Mouse (Mus musculus): ENCODE data around the gene Rgs7. TPM values are rescaled to one million over a fixed set of nuclear protein-coding genes. Genes with fewer than 3 reads are reported as not detected.

The Rgs7 gene
- polyA plus RNA-seq, 1 experiment from 2014 or later: 0.65 TPM

DNA sequence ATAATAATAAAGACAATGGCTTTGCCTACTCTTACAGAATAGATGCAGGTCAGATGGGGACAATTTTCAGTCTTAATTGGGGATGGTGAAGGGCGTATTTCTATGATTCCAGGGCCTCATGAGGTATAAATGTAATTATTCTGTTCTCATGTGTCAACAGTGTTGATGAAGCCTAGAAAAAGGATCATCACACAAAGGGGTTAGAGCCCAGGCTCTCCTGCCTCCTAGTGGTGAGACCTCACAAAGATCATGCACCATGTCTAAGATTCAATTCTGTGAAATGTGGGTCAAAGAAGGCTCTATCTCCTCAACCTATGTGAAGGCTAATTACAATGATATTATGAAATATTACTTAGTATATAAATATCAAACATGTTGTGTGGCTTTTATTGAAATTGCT, 146.1 kb downstream of the Rgs7 start:
- H3K27ac ChIP-seq: no peak overlapping the region
- no peaks in the 10 kb centered on the region for H3K9me3 ChIP-seq
- WGBS: 84% methylated on average over 1 of the region's 1 CpGs
- ATAC-seq (ENCODE audit: insufficient number of reproducible peaks, low FRiP score, low TSS enrichment, low read depth): no peak
- H3K27me3 ChIP-seq: no peaks in the 10 kb centered on the region
- H3K9ac ChIP-seq: no peak overlapping the region
- H3K4me3 ChIP-seq: no peak overlapping the region
- no peak overlapping the region for H3K4me2 ChIP-seq
- no peaks in the 10 kb centered on the region for H3K36me3 ChIP-seq
- H3K4me1 ChIP-seq: no peaks in the 10 kb centered on the region

- no peak for ATAC-seq (ENCODE audit: insufficient number of reproducible peaks, low FRiP score, low TSS enrichment, low read depth)
- no peak overlapping the region for H3K4me2 ChIP-seq
- no peaks in the 10 kb centered on the region for H3K9me3 ChIP-seq
- H3K27ac ChIP-seq: no peak overlapping the region
- H3K27me3 ChIP-seq: no peaks in the 10 kb centered on the region
- H3K36me3 ChIP-seq: no peaks in the 10 kb centered on the region
- no peak overlapping the region for H3K9ac ChIP-seq
- H3K4me3 ChIP-seq: no peak overlapping the region
- H3K4me1 ChIP-seq: no peaks in the 10 kb centered on the region
- WGBS: 61% methylated on average over 4 of the region's 4 CpGs
Observed at GRCm38 (mm10) chr1:175336191-175336590, 156.1 kb downstream of the Rgs7 start.

- H3K9ac ChIP-seq: no peak overlapping the region
- no peaks in the 10 kb centered on the region for H3K4me1 ChIP-seq
- no peak overlapping the region for H3K4me3 ChIP-seq
- H3K27ac ChIP-seq: no peak overlapping the region
- H3K9me3 ChIP-seq: no peaks in the 10 kb centered on the region
- 74% methylated on average over 9 of the region's 9 CpGs for WGBS
- H3K36me3 ChIP-seq: no peaks in the 10 kb centered on the region
- ATAC-seq (ENCODE audit: insufficient number of reproducible peaks, low FRiP score, low TSS enrichment, low read depth): no peak
- H3K27me3 ChIP-seq: no peaks in the 10 kb centered on the region
- no peak overlapping the region for H3K4me2 ChIP-seq
Observed at GRCm38 (mm10) chr1:175333041-175333854, 159.1 kb downstream of the Rgs7 start.

DNA sequence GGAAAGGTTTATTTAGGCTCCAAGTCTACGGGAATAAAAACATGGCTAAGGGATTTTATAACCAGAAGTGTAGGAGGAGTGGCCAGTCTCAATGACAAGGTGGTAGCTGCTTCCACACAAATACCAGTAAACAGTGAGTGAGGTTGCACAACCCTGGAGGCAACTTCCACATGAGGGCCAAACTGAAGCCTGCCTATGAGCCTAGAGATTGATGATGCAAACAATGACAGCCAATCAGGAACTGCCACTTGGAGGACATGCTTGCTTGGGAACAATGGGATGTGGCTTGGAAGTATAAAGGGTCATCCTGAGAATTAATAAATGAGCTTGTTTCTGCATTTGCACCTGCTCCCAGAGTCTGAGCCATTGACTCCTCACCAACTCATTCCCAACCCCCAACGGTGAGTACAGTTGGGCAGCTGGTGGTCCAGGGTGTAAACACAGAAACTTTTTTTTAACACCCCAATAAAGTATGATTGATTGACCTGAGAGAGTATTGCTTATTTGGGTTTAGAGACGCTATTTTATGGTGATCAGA, 162.3 kb downstream of the Rgs7 start:
- Histone ChIP-seq H3K27ac (no peak overlapping the region), H3K4me1 (no peaks in the 10 kb centered on the region), H3K4me2 (no peak overlapping the region), H3K9ac (no peak overlapping the region), H3K4me3 (no peak overlapping the region), H3K27me3 (no peaks in the 10 kb centered on the region), H3K9me3 (no peaks in the 10 kb centered on the region), H3K36me3 (no peaks in the 10 kb centered on the region)
- WGBS: 79% methylated on average over 3 of the region's 3 CpGs
- ATAC-seq (ENCODE audit: insufficient number of reproducible peaks, low FRiP score, low TSS enrichment, low read depth): no peak

GRCm38 (mm10) chr1:175322781-175323180, 169.5 kb downstream of the Rgs7 start:
- Histone ChIP-seq H3K4me2 (no peak overlapping the region), H3K27ac (no peak overlapping the region), H3K9me3 (no peaks in the 10 kb centered on the region), H3K4me1 (no peaks in the 10 kb centered on the region), H3K27me3 (no peaks in the 10 kb centered on the region), H3K36me3 (no peaks in the 10 kb centered on the region), H3K9ac (no peak overlapping the region), H3K4me3 (no peak overlapping the region)
- no peak for ATAC-seq (ENCODE audit: insufficient number of reproducible peaks, low FRiP score, low TSS enrichment, low read depth)

DNA sequence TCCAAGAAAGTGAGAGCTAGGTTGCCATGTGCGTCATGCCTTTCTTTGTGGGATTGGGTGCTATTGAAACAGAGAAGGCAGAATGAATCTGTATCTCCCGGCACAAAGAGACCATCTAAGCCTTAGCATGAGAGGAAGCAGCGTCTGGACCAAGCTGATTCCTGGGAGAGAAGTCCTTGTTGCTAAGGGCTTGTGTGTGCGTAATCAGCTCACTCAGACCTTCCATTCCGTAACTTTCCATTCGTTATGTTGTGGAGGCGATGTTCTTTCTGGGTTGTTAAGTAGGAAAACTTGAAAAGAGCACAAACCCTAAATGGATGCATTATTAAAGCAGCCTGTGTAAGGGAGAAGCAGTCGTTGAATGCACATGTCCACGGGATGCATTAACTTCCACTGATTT, 173.1 kb downstream of the Rgs7 start:
- no peaks in the 10 kb centered on the region for H3K36me3 ChIP-seq
- H3K4me1 ChIP-seq: no peaks in the 10 kb centered on the region
- H3K9ac ChIP-seq: no peak overlapping the region
- H3K27me3 ChIP-seq: no peaks in the 10 kb centered on the region
- no peak overlapping the region for H3K4me2 ChIP-seq
- 70% methylated on average over 9 of the region's 9 CpGs for WGBS
- ATAC-seq (ENCODE audit: insufficient number of reproducible peaks, low FRiP score, low TSS enrichment, low read depth): no peak
- H3K4me3 ChIP-seq: no peak overlapping the region
- no peak overlapping the region for H3K27ac ChIP-seq
- H3K9me3 ChIP-seq: no peaks in the 10 kb centered on the region

DNA sequence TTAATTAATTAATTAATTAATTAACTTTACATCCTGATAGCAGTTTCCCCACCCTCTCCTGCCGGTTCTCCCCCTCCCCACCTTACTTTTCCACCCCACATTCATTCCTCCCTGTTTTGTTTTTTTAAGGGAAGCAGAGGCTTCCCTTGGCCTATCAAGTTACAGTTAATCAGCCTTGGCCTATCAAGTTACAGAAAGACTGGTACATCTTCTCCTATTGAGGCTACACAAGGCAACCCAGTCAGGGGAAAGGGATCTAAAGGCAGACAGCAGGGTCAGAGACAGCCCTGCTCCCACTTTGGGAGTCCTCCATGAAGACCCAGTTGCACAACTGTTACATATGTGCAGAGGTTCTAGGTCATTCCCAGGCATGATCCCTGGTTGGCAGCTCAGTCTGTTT, 175.0 kb downstream of the Rgs7 start:
- no peaks in the 10 kb centered on the region for H3K36me3 ChIP-seq
- H3K4me1 ChIP-seq: no peaks in the 10 kb centered on the region
- 5% methylated on average over 1 of the region's 1 CpGs for WGBS
- no peak overlapping the region for H3K9ac ChIP-seq
- H3K27me3 ChIP-seq: no peaks in the 10 kb centered on the region
- H3K27ac ChIP-seq: no peak overlapping the region
- no peak overlapping the region for H3K4me2 ChIP-seq
- ATAC-seq (ENCODE audit: insufficient number of reproducible peaks, low FRiP score, low TSS enrichment, low read depth): no peak
- H3K4me3 ChIP-seq: no peak overlapping the region
- H3K9me3 ChIP-seq: no peaks in the 10 kb centered on the region

DNA sequence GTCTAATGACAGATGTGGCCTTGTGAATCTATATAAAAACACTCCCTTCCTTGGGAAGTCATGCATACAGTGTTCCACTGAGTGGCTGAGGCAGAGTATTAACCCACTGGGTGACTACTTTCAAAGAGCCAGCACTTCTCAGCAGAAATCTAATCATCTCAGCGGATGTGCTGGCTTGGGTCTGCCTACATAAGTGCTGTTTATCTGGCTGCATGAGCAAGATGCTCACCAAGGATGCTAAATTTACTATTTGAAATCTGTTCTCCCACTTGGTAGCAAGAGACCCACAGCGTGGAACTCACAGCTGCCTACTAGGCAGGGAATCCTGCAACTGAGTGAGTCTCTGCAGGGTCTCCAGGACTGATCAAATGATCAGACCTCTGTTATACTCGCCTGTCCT, 184.7 kb downstream of the Rgs7 start:
- ATAC-seq (ENCODE audit: insufficient number of reproducible peaks, low FRiP score, low TSS enrichment, low read depth): no peak
- no peak overlapping the region for H3K9ac ChIP-seq
- WGBS: 68% methylated on average over 3 of the region's 3 CpGs
- no peaks in the 10 kb centered on the region for H3K9me3 ChIP-seq
- no peaks in the 10 kb centered on the region for H3K4me1 ChIP-seq
- no peak overlapping the region for H3K4me2 ChIP-seq
- no peak overlapping the region for H3K4me3 ChIP-seq
- no peaks in the 10 kb centered on the region for H3K27me3 ChIP-seq
- no peak overlapping the region for H3K27ac ChIP-seq
- no peaks in the 10 kb centered on the region for H3K36me3 ChIP-seq

- H3K9ac ChIP-seq: no peak overlapping the region
- H3K27me3 ChIP-seq: no peaks in the 10 kb centered on the region
- H3K4me3 ChIP-seq: no peak overlapping the region
- WGBS: 64% methylated on average over 1 of the region's 1 CpGs
- H3K9me3 ChIP-seq: no peaks in the 10 kb centered on the region
- H3K4me1 ChIP-seq: no peaks in the 10 kb centered on the region
- H3K36me3 ChIP-seq: no peaks in the 10 kb centered on the region
- no peak overlapping the region for H3K4me2 ChIP-seq
- ATAC-seq (ENCODE audit: insufficient number of reproducible peaks, low FRiP score, low TSS enrichment, low read depth): no peak
- no peak overlapping the region for H3K27ac ChIP-seq
Observed at GRCm38 (mm10) chr1:175300895-175301294, 191.4 kb downstream of the Rgs7 start.

- Histone ChIP-seq H3K27me3 (no peaks in the 10 kb centered on the region), H3K27ac (no peak overlapping the region), H3K9me3 (no peaks in the 10 kb centered on the region), H3K4me3 (no peak overlapping the region), H3K4me2 (no peak overlapping the region), H3K4me1 (no peaks in the 10 kb centered on the region), H3K36me3 (no peaks in the 10 kb centered on the region), H3K9ac (no peak overlapping the region)
- ATAC-seq (ENCODE audit: insufficient number of reproducible peaks, low FRiP score, low TSS enrichment, low read depth): peak; percentile 19; the same call in 1 of the 2 replicates
- 42% methylated on average over 3 of the region's 3 CpGs for WGBS
Observed at GRCm38 (mm10) chr1:175300404-175300803, 191.9 kb downstream of the Rgs7 start.

DNA sequence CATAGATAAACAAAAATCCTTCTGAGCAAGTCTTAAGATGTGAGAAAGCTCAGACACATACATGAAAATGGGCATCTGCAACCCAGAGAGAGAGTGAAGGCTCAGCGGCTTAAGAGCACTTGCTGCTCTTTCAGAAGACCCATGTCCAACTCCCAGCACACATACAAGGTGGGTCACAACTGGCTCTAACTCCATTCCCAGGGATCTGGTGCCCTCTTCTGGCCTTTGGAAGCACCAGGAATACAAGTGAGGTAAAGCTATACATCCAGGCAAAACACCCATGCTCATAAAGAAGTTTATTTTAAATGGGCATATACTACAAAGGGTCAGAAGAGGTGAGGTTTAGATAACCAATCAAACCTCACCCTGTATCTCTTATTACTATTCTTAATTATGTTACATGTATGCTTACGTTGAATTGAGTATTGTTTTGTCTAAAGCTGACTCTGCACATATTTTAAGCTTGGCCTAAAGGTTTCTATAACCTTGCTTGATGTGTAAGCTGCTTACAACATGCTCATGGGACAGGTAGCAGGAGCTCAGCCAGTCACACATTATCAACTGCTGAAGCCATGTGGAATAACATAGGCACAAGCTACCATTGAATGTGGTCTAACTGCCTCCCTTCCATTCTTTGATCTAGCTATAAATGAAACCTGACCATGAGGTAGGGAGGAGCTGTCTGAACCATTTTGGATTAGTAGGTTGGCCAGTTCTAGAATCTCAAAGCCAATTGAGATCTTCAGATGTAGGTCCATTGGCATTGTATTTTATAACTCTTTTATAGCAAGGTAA, 192.5 kb downstream of the Rgs7 start:
- Histone ChIP-seq H3K4me2 (no peak overlapping the region), H3K4me1 (no peaks in the 10 kb centered on the region), H3K27me3 (no peaks in the 10 kb centered on the region), H3K9me3 (no peaks in the 10 kb centered on the region), H3K4me3 (no peak overlapping the region), H3K9ac (no peak overlapping the region), H3K36me3 (no peaks in the 10 kb centered on the region), H3K27ac (no peak overlapping the region)
- peak; percentile 55; the same call in 1 of the 2 replicates for ATAC-seq (ENCODE audit: insufficient number of reproducible peaks, low FRiP score, low TSS enrichment, low read depth)
- 83% methylated on average over 2 of the region's 2 CpGs for WGBS

- Histone ChIP-seq H3K27me3 (no peaks in the 10 kb centered on the region), H3K9me3 (no peaks in the 10 kb centered on the region), H3K9ac (no peak overlapping the region), H3K4me2 (no peak overlapping the region), H3K4me3 (no peak overlapping the region), H3K36me3 (no peaks in the 10 kb centered on the region), H3K27ac (no peak overlapping the region), H3K4me1 (no peaks in the 10 kb centered on the region)
- 85% methylated on average over 1 of the region's 1 CpGs for WGBS
- no peak for ATAC-seq (ENCODE audit: insufficient number of reproducible peaks, low FRiP score, low TSS enrichment, low read depth)
Observed at GRCm38 (mm10) chr1:175296906-175297305, 195.4 kb downstream of the Rgs7 start.
